Mouse (Mus musculus) forelimb bud, embryonic 11.5 days (tissue): ENCODE data around the gene Pla2g1b.
"Not testable (repeated sequence)": the region's sequence is repeated elsewhere in the genome, so short reads cannot be mapped to it uniquely, and the experiment has no call there.

Experiments
- DNase-seq: peaks from one replicate; pipeline ENCODE4 v3.0.0-alpha.2; 2012; ENCODE audit warnings: low read depth, low spot score

The Pla2g1b gene

DNA sequence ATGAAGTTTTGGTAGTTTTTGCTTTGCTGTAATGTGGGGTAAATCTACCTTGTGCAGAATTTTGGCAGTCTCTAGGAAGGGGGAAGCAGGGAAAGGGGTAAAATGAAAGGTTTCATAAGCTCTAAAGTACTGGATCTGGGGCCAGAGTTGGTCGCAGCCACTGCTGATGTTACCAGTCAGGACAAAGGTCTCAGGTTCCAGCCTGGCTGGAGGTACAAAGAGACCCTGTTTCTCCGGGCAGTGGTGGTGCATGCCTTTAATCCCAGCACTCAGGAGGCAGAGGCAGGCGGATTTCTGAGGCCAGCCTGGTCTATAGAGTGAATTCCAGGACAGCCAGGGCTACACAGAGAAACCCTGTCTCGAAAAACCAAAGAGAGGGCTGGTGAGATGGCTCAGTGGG lies 39.6 kb downstream of the Pla2g1b start:
- DNase-seq: not testable (repeated sequence)

DNA sequence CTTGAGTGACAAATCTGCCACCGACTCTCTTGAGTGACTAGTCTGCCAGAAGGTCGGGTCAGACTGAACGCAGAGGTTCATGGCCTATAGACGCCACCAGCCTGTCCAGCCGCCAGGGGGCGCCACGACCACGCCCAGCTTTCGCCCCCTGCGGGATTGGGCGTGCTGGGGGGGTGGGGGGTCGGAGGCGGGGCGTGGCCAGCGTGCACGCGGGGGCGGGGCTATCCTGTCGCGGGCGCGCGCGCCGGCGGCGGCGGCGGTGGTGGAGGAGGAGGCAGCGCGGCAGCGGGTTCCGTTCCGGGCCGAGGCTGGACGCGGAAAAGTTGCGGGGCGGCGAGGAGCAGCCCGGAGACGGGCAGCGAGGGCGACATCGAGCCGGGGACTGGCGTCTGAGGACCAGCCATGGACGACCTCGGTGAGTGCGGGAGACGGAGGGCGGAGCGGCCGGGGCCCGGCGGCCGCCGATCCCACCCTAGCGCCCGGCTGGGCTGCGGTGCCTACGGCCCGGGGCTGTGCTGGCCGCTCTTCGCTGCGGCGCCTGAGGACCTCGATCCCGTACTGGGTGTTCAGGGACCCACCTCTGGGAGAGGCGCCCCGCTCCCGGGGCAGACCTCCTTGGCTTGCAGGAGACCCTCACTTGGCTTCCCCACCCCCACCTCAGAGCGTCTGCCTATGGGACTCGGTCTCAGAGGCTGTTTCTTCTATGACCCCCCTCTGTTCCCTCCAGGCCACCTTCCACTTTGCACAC lies 40.6 kb downstream of the Pla2g1b start, which contains the start of gene Pxn:
Pxn (plus strand) TSS at position 223 of the 748 bp plus-strand sequence.
- peak; percentile 92 for DNase-seq

- DNase-seq: no peak
Observed at GRCm38 (mm10) chr5:115507267-115507980, 41.4 kb downstream of the Pla2g1b start.

- DNase-seq: no peak
Observed at GRCm38 (mm10) chr5:115507981-115508858, 42.2 kb downstream of the Pla2g1b start.

- DNase-seq: no peak
Observed at GRCm38 (mm10) chr5:115508859-115509147, 42.7 kb downstream of the Pla2g1b start.

DNA sequence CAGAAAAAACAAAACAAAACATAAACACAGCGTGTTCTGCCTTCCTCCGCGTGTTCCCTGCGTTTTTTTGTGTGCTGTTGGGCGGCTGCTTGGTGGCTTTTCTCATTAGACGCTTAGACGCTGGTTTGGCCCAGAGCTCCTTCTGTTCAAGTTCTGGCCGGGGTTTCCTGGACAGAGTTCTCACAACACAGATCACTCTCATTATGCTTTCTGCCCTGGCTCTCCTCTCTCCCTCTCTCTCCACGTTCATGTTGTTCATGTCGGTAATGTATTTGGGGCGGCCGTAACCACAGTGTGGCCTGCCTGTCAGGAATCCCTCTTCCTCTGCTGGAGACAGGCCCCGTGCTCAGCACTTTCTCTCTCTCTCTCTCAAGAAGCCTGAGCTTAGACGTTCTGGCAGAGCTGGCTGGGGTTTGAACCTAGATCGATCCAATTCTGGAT lies 43.3 kb downstream of the Pla2g1b start:
- no peak for DNase-seq

DNA sequence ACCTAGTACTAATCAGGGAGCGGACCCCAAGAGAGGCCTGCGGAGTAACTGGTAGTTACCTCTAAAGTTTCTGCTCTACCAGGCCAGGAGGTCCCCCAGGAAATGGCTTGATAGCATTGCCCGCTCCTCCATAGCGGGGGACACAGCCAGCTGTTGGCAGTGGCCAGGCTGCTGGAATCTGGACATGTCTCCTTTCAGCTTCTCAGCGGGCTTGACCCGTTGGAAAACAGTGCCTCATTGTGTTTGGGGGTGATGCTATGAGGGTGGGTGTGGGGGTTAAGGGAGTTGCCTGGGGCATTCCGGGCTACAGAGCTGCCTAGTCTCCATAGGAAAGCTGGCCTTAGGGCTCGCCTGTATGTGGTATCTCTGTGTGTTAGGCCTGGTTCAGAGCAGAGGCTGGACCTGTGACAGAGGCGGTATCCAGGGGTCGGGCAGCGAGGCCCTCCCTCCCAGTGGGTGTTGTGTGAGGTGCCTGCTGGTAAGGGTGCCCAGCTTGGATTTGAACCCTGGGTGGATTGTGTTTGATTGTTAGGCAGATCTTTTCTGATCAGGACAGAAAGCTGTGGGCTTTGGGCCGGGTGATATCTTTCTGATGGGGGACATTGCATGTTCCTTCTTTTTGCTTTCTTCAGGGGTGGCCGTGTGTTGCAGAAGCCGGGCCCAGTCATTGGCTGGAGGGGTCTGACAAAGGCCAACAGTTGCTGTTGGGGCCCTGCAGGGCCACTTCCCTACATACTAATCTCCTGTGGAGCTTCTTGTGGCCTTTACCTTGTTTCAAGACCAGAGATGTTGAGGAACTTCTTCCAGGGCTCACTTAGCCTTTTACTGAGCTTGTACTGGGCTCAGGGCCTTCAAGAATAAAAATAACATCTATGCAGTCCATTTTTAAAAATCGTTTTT lies 44.0 kb downstream of the Pla2g1b start:
- no peak for DNase-seq

DNA sequence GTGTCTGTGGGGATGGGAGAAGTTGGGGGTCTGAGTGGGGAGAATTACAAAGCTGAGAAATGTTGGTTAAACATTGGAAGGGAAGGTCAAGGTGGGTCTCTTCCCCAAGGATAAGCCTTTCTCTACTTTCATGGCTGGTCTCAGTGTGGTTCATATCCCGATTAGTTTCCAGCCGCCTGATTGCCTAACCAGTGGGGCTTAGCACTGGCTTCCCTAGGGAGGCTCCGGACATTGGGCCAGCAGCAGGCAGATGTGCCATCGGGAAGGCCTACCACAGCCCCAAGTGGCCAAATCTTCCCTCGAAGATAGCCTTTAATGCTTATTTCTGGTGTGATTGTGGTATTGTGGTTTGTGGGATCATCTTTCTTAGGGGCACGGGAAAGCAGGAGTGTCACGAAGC lies 46.3 kb downstream of the Pla2g1b start:
- no peak for DNase-seq

GRCm38 (mm10) chr5:115513246-115513645 lies 47.2 kb downstream of the Pla2g1b start:
- DNase-seq: no peak

GRCm38 (mm10) chr5:115513721-115514120 lies 47.7 kb downstream of the Pla2g1b start:
- no peak for DNase-seq

DNA sequence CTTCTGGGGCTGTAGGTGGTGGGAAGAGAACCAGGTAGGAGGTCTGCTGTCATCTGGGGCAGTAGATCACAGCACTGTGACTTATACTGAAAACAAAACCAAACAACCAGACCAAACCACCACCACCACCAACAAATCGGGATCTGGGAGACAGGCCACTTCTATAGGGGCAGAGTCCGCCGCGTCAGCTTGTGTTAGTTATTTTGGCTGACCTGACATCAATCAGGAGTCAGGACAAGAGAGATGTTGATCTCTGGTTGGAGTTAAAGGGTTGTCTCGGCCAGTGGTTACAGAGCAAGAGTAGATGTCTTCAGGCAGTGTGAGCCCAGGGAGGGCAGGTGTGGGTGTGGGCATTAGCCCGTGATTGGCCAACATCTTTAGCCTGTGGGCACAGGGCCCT lies 48.3 kb downstream of the Pla2g1b start:
- DNase-seq: no peak

DNA sequence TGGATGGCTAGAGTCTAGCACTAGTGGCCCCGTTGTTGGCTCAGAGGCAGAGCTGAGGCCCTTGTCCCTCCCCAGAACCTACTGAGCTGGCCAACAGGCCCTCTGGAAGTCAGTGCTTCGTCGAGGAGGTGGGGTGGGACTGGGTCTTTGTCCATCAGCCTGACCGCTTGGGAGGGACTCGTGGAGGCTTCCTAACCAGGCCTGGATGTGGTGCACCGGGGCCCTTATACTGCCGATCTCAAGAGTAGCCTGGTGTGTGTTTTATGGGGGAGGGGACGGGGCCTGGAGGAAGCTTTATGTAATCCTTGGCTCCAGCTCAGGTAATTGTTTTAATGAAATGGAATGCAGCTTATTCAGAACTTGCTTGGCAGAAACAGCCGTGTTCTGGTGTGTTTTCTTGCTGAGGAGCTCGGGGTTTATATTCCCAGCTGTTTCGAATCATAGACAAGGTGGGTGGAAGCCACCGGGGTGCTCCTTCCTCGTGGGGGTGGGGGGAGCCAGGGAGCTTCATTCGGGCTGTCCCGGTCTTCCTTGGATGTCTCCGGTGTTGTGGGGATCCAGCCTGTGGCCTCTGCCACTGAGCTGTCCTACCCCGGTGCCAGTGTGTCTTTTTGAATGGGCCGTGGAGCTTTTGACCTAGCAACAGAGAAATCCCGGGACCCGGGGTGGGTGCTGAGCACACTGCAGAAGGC lies 49.0 kb downstream of the Pla2g1b start:
- DNase-seq: peak; percentile 59

DNA sequence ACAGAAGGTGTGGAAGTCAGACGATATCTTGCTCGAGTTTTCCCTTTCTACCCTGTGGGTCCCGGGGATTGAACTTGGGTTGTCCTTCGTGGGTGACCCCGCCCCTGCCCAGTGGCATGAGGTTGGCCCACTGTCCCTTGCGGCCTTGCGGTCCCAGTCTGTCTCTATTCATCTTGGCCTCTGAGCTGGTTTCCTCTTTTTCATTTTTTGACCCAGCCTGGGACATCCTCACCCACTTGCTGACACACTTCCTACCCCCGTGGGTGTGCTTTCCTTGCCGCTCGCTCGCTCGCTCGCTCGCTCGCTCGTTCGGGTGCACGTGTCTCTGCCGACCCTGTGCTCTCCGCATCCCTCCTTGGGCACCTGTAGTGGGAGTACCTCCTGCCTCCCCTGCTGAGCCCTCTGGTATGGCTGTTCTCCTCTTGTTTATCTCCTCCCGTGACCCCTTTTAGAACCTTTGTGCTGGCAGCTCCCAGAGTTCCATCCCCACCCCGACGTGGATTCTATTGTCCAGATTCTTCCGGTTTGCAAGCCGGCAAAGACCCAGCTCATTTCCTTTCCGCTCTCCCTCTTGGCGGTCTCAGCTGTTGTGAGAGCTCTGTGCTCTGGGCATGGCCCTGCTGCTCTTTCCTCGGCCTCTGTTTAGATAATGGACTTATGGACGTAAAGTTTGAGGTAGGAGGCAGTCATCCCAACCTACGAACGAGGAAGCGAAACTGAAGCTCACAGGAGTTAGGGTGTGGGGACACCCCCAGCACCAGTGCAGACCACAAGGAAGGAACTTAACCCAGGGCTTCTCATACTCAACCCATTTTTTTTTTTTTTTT lies 50.2 kb downstream of the Pla2g1b start:
- DNase-seq: no peak

GRCm38 (mm10) chr5:115516908-115517307 lies 50.8 kb downstream of the Pla2g1b start:
- DNase-seq: no peak

DNA sequence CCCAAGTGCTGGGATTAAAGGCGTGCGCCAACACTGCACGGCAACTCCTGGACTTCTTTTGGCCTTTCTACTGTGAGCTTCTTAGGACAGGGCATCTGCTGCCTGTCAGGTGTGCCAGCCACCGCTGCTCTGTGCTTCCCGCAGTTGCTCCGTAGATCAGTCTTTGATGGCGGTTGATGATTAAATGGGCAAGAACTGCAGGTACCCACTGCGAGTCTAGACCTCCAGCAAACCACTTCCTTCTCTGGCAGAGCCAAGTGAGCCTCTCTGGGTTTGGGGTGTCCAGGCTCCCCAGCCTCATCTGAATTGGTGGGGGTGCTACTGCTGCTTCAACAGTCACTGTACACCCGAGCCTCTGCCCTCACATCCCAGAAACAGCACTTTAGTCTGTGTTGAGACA lies 51.4 kb downstream of the Pla2g1b start:
- DNase-seq: no peak

GRCm38 (mm10) chr5:115518214-115518613 lies 52.2 kb downstream of the Pla2g1b start:
- DNase-seq: not testable (repeated sequence)

DNA sequence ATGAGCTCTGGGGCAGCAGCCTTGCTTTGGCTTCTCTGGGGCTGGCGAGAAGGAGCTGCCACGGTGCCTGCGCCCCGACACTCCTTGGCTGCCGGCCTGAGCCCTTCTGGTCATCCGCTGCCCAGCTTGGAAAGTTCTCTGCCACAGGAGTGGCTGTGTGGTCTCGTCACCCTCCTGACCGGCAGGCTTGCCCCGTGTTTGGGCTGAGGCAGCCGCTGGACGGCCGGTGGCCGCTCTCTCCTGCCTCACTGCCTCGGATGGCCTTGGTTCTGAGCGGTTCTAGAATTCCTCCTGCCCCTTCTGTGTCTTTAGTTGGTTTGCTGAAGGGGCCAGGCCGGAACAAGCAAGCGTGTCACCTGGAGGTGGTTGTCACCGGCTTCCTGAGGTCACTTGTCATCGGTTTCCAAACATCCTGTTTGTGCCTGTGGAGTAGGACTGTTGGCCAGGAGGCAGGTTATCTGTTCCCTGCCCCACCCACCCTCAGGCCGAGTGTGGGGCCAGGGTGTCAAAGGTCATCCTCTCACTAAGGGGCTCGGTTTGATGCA lies 54.3 kb downstream of the Pla2g1b start:
- no peak for DNase-seq

DNA sequence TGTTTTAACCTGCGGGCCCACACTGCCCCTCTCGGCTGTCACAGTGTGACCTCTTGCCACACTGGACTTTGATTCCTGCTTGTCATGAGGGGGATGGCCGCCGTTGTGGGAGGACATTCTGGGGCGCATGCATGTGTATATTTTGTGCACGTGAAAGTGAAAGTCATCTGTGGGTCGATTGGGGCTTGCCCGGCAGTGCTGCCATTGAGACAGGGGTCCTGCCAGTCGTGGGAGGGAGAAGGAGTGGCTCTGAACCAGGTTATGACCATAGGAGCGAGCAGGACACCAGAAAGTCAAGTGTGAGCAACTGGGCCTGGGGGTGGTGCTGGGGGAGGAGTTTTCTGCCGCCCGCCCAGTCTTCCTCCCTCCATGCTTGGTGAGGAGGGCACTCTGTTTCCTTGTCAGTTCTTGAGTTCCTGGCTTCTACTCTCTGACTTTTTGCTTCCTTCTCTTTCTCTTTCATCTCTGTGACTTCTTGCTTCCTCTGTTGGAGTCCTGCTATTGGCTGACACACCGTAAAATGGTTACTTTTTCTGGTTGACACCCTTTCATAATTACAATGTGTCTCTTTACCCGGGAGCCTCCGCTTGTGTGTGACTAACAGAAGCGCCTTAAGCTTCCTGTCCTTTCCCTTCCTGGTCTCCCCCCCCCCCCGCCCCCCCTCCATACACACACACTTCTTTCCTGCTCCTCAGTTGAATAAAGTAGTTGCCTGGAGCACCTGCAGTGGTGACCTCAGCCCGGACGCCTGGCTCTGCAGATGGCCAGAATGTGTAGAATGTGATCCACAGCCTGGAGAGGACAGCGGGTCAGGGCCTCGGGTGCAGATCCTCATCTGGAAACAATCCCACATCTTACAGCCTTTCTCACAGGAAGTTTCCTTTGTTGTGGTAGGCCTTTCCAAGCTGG lies 55.7 kb downstream of the Pla2g1b start:
- peak; percentile 61 for DNase-seq
